Mouse (Mus musculus) thymus, postnatal 36 days (tissue): Measurements from ENCODE around the gene Tspoap1.

ENCODE experiments used
- DNase-seq, 2 experiments: peaks; one replicate each; pipeline ENCODE4 v3.0.0; 2022; ENCODE audit warnings: mixed read lengths in 2 of 2

Tspoap1 gene

GRCm38 (mm10) chr11:87814831-87815230 is 54.5 kb downstream of the Tspoap1 start:
- DNase-seq: no peak

- peak; percentile 36 to 47 for DNase-seq
Measured at GRCm38 (mm10) chr11:87816707-87817442, 56.5 kb downstream of the Tspoap1 start.

GRCm38 (mm10) chr11:87817443-87817773 is 57.1 kb downstream of the Tspoap1 start:
- DNase-seq: no peak

GRCm38 (mm10) chr11:87821502-87821901 is 61.2 kb downstream of the Tspoap1 start:
- no peak for DNase-seq

- no peak for DNase-seq
Measured at GRCm38 (mm10) chr11:87828239-87828900, 68.0 kb downstream of the Tspoap1 start, which contains the start of gene Lpo. Gene Lpo (minus strand): TSS chr11:87828289.
